Mouse (Mus musculus): ENCODE data around the gene Gramd2. TPM values are rescaled to one million over a fixed set of nuclear protein-coding genes. Genes with fewer than 3 reads are reported as not detected.
"Not testable (repeated sequence)": the region's sequence is repeated elsewhere in the genome, so short reads cannot be mapped to it uniquely, and the experiment has no call there.

Gramd2 gene
- total RNA-seq, 2 experiments from 2014 or later, result 10.4 to 10.8 TPM

DNA sequence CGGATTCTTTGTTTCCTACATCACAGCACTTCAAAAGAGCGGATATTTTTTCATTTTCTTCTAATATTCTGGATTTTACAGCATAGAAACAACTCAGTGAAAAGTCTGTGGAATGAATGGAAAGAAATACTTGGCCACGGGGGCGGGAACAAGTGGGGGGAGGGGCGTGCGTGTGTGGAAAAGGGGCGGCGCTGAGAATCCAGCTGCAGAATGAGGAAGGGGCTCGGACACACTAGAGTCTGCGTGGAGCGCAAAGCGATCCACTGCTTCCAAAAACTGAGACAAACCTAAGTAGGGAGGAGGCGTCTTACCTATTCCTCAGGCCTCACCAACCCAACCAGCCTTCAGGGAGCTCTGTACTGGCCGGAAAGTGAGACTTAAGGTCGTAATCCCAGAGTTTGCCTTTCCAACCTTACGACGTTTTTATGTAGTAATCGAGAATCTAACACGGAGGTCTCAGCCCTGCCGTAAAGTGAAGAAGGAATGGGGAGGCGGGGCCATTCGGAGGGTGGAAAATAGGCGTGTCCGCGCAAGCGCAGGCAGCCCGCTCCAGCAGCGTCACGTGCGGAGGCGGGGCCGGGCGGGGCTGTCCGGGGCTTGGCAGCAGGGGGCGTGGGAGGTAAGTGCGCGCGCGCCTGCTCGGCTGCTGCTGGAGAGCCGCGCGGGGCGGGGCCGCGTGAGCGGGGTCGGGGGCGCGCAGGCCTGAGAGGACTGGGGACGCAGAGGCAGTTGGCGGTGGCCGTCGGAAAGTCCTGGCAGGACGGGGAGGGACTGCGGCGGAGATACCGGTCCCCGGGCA, 70.5 kb downstream of the Gramd2 start, which contains the start of the genes Senp8 and Myo9a:
Senp8 (minus strand) TSS at position 444 of the 799 bp plus-strand sequence.
Myo9a (plus strand) TSS at position 630 of the 799 bp plus-strand sequence.
- intact Hi-C loops (cut with DNase I), result no loop called here

DNA sequence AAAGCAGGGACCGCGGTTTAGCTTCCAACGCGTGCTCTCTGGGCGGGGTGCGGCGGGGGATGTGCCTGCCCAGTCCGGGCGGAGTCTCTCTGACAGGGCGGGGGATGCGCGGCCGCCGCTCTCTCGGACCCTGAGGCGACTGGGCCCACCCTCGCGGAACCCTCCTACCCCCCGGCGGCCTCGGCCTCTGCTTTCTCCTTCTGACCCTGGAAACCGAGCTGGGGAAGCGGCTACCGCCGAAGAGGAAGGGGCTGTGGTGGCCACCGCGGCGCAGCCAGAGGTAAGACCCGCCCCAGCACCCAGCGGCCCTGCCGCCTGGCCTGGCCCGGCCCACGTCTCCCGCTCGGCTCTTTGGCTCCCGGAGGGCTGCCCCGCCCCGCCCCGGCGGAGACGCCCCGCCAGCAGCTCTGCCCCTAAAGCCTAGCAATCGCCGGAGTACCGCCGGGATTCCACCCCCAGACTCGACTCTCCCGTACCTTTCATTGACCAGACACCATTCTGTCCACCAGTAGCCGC, 71.2 kb downstream of the Gramd2 start:
- intact Hi-C loops (cut with DNase I), result no loop called here

More for the DNA sequence above, 70.5 kb downstream of the Gramd2 start, which contains the start of the genes Senp8 and Myo9a:
- DNase-seq (ENCODE audit: low spot score in 2 of 2), result peak; percentile 100

DNA sequence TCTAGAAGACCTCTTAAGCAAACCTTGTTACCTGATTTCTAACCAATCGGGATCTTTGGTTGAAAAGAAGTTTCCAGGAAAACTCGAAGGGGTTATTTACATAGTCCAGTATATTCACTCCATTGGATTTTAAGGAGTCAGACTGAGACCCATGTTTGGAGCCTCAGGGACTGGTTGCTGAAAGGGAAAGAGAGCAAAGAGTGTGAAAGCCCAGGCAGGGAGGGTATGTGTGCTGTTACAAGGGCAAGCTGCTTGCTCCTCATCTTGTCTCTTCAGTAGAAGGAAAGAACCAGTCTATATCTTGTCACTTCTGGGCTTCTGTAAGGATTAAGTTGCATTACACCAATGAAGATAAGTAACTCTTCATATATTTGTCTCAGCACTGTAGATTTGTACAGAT, 72.0 kb downstream of the Gramd2 start:
- no peak for DNase-seq (ENCODE audit: low spot score in 2 of 2)
- intact Hi-C loops (cut with DNase I), result no loop called here

More for the DNA sequence above, 71.2 kb downstream of the Gramd2 start:
- DNase-seq (ENCODE audit: low spot score in 2 of 2), result peak; percentile 83 to 85

DNA sequence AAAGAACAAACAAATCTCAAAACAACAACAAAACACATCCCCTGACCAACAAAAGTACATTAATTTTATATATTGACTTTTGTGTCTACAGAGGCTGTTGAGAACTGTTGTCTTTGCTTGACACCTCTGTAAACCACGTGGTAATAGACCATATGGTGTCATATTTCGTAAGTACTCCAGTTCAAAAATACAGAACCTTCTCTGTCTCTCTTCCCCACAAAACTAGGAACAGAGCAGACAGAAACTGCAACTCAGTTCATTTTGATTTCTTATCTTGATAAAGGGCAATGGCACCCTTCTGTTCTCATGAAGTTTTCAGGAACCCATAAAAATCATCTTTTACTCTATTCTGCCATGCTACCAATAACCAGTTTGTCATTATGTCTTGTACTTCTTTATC, 75.3 kb downstream of the Gramd2 start:
- DNase-seq (ENCODE audit: low spot score in 2 of 2), result no peak
- intact Hi-C loops (cut with DNase I), result no loop called here

DNA sequence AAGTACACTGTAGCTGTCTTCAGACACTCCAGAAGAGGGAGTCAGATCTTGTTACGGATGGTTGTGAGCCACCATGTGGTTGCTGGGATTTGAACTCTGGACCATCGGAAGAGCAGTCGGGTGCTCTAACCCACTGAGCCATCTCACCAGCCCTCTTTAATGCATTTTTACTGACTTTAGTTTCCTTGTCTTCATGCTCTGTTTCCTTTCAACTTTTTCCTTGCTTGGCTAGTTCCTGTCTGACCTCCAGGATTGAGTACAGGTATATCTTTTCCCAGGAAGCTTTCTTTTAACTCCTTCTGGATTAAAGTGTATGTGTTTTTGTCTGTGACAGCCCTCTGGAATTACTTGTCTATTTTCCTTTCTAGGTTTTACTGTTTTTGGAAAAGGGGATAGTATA, 77.1 kb downstream of the Gramd2 start:
- DNase-seq (ENCODE audit: low spot score in 2 of 2); intact Hi-C loops (cut with DNase I): not testable (repeated sequence)

DNA sequence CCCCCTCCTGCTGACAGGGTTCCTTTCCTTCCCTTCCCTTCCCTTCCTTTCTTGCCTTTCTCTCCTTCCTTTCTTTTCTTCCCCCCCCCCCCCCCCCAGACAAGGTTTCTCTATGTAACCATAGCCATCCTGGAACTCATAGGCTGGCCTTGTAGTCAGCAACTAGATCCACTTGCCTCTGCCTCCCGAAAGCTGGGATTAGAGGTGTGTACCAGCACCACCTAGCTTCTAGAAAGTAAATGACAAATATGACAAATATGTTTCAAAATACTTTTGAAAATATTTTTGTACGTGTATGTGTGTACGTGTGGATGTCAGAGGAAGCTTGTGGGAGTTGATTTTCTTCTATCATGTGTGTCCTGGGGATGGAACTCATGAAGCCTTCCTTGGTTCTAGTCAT, 80.6 kb downstream of the Gramd2 start:
- intact Hi-C loops (cut with DNase I), result no loop called here
- no peak for DNase-seq (ENCODE audit: low spot score in 2 of 2)

DNA sequence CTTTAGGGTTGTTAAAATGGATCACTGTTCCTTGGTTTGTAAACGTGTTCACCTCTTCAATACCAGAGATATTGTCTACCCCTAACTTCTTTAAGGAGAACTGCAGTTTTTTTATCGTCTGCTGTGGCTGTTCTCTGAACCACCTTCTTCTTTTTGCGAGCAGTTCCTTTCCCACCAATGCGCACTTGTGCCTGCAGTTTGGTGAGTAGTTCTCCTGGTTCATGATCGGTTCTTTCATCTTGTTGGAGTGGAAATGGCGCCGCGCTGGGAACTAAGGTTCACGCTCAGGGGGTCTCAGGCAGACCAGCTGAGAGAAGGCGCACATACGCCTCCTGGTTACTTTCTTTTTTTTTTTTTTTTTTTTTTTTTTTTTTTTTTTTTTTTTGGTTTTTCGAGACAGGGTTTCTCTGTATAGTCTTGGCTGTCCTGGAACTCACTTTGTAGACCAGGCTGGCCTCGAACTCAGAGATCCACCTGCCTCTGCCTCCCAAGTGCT, 87.1 kb downstream of the Gramd2 start:
- DNase-seq (ENCODE audit: low spot score in 2 of 2); intact Hi-C loops (cut with DNase I): not testable (repeated sequence)

Other genes starting within 250 kb of the Gramd2 start
- gene Arih1, start 193.5 kb upstream of the Gramd2 start, total RNA-seq (2021), result 100 to 1,000 TPM; 101 to 125 TPM
- gene Hexa, start 140.6 kb upstream of the Gramd2 start, total RNA-seq (2021), result 10 to 100 TPM; 47.0 to 50.8 TPM
- 1 to 10 TPM; 3.9 to 5.3 TPM for gene Tmem202, start 140.3 kb upstream of the Gramd2 start, total RNA-seq (2021)
- gene Celf6, start 102.2 kb upstream of the Gramd2 start, total RNA-seq (2021), result 10 to 100 TPM; 21.4 to 28.7 TPM
- gene Parp6, start 62.9 kb upstream of the Gramd2 start, total RNA-seq (2021), result 100 to 1,000 TPM; 152 to 159 TPM
- 1,000 to 10,000 TPM; 1,213 to 1,355 TPM for gene Pkm, start 23.8 kb upstream of the Gramd2 start, total RNA-seq (2021)
- 1 to 10 TPM; 7.6 to 9.0 TPM for gene Senp8, start 70.6 kb downstream of the Gramd2 start, total RNA-seq (2021)
- gene Myo9a, start 70.8 kb downstream of the Gramd2 start, total RNA-seq (2021), result 10 to 100 TPM; 65.6 to 95.9 TPM